Mouse (Mus musculus) cerebellum, adult 18-20 months (tissue): ENCODE results near the gene Scn4a.
A peak's percentile ranks its signal among the peaks of the same experiment; 100 is the strongest.
"Not testable (repeated sequence)": the region's sequence is repeated elsewhere in the genome, so short reads cannot be mapped to it uniquely, and the experiment has no call there.

Experiments
- DNase-seq, 2 experiments: peaks; one replicate each; pipeline ENCODE4 v3.0.0; 2021

Scn4a gene

DNA sequence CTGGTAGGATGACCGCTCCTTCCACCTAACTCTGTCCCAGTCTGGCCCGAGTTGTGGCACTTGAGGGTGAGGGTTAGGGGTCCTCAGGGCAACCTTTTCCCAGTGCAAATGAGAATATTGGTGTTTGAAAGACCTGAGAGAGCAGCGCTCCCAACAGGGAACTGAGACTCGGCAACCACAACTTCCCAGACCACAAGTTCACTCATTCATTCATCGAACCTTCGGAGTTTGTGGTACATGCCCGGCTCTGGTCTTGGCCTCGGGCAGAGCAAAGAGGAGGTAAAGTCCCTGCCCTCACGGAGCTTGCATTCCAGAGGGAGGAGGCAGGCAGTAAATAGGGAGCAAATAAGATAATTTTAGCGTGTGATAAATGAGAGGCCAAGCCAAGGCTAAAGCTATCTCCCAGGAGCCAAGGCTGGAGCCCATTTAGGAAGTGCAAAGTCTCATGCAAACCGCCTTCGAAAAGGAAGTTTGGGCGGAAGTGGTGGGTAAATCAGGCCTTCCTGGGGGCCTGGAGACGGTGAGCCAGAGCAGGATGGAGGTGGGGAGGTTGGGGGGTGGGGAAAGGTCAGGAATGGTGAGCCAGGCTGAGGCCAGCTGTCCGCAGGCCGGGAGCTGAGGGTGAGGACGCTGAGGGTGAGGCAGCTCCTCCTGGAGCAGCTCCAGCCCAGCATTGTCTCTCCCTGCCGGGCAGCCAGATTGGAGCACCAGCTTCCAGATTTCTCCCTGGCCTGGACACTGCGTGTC, 2.5 kb upstream of the Scn4a start:
- DNase-seq = peak; percentile 72 to 80

DNA sequence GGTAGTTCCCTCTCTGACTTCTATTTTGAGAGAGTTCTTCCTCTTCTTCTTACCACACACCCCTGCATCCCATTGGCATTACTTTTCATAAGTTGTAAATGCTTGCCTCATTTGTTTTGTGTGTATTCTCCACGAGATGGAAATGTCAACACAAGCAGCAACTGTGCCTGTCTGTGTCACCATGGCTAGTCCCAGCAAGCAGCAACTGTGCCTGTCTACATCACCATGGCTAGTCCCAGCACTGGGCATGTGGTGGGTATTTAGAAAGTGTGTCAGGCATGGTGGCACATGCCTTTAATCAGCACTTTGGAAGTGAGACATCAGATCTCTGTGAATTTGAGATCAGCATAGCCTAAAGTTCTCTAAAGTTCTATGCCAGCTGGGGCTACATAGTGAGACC, 1.1 kb upstream of the Scn4a start:
- DNase-seq = no peak

DNA sequence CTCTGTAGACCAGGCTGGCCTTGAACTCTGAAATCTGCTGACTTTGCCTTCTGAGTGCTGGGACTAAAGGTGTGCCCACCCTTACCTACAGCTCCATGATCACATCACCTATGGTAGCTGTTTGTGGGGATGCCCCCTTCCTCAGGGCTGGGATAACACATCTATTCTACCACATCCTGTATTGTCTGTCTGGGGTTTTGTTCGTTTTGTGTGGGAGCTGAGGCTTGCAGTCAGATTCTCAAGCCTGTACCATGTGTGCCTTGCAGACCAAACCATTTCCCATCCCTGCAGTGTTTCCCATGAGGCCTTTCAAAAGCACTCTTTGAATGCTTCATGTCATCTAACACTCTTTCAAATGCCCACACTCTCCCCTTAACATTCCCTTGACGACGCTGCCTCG, 1.1 kb downstream of the Scn4a start:
- no peak for DNase-seq

DNA sequence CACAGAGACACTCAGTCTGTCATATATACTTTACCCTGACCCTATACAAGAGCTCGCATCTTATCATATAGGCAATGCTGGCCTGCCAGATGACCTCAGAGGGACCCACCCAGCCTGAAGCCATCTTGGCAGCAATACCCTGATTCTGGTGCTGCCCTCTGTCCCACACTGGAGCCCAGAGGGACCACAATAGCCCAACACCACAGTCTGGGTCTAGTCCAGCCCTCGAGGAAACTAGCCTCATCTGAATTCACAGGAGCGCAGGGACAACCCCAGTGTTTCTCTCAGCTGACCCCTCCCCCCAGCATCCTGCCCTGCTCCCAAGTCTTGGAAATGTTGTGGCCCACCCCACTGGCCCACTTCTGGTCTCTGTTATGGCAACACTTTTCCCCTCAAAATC, 1.8 kb downstream of the Scn4a start:
- no peak for DNase-seq

DNA sequence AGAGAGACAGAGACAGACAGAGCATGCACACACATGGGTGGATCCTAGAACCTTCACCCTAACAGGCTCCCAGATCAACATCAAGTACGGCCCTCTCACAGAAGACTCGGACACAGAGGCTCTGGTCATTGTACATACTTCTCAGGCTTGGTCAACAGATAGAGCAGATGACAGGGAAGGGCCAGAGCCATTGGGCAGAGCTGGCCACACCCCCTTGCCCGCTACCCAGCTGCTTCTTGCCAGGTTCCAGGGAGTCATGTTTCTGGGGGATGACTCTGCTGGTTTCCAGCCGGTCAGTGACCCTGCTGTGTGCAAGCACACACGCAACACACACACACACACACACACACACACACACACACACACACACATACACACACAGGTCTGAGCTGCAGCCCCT, 2.2 kb downstream of the Scn4a start:
- DNase-seq = no peak

DNA sequence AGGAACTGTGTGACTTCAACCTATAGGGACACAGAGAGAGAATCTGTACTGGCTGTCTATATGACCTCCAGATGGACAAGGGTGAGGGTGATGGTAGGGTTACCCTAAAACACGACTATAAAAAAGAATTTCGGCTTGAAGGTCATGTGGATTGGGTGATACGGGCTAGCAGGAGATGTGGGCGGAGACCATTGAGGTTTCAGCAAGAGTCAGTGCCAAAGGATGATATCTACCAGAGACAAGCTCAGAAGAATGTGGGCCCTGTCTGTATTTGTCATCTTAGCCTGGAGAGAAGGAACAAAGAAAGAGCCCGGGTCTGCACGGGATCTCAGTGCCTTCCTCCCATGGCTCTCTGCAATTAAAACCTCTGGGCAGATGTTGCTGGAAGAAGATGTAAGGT, 3.3 kb downstream of the Scn4a start:
- no peak for DNase-seq

DNA sequence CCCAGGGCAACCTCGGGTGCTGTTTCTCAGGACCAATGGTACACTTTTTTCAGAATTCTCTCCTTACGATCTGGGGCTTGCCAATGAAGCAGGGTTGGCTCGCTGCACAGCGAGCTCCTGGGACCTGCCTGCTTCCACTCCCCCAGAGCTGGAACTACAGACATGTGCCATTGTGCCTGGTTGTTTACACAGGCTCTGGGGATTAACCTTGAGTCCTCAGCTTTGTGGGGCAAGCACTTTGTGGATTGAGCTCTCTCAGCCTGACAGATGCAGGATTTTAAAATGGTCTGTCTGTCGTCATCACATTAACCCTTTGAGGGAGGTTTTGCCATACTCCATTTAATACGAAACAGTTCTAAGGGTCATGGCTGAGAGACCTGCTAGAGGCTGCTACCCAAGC, 8.2 kb downstream of the Scn4a start:
- DNase-seq = no peak

DNA sequence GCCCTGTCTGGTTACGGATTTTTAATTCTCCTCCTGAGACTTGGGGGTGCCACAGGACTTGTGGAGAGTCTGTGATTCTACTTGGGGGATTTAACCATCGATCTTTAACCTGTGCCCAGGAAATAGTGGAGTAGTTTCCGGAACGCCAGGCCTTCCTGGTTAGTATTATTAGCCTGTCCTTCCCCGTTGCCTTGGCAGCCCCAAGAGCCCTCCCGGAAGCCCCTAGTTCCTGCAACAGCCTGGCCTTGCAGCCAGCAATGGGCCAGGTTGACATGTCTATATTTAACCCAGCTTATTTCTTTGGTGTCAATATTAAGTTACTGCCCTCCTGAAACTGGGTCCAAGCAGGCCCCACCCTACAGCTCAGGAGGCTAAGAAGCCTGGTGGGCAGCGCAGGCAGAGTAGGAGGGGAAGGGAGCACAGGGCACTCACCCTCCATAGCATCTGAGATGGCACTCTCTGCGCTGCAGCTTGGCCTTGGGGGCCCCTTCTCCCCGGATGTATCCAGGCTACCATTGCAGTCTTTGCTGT, 12.0 kb downstream of the Scn4a start:
- no peak for DNase-seq

DNA sequence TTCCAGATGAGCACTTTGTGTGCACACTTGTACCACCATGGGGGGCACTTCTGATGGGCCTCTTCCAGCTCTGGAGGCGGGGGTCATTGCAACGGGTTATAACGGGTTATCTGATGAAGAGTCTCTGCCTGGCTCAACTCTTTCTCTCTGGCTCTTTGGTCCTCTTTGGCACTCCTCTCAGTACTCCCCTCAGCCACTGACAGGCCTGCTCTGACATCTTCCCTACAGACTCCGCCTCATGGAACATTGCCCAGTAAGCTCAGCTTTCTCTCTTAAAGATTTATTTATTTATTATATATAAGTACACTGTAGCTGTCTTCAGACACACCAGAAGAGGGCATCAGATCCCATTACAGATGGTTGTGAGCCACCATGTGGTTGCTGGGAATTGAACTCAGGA, 13.8 kb downstream of the Scn4a start:
- DNase-seq = not testable (repeated sequence)

DNA sequence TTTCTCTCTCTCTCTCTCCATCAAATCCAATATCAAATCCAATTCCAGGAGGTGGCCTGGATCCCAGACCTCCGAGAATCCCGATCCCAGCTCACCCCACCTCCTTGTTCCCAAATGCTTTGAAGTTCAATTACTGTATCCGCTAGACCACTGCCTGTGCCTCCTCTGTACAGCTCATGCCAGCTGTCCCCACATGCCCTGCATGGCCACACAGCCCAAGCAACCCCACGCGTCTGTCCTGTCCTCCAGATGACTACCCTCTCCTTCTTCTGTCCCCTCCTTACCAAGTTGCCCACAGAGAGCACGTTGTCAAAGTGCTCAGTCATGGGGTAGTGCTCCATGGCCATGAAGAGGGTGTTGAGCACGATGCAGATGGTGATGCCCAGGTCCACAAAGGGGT, 14.2 kb downstream of the Scn4a start:
- DNase-seq = no peak

DNA sequence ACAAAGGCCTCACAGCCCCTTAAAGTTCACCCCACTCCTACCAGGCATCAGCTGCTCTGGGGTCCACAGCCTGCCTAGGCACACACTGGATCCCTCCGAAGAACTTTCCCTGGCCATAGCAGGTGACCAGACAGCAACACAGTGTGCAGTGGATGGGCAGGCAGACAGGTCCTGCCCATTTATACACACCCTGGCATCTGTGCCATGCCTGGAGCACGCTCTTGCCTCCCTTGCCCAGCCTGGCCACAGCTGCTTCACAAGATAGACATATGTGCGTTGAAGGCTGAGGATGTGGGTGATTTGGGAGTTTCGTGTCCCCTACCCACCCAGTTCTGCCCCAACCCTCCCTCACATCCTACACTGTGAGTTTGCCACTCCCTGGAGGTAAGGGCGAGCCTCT, 15.1 kb downstream of the Scn4a start:
- no peak for DNase-seq

DNA sequence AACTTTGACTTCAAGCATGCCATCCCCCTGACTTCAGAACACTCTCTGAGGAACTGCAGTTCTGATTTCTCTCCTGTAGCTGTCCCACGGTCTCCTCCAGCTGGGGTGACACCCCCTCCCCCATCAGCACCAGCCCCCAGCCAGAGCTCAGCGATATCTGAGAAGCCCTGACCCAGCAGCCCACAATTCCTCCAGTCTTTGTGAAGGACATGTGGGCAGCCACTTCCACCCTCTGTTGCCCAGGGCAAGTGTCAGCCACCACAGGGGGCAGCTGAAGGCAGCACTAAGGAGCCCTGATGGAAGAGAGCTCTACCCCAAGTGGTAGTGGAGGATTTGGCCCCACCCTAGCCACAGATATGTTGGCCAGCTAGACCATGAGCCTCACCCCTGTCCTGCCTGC, 19.0 kb downstream of the Scn4a start:
- no peak for DNase-seq

DNA sequence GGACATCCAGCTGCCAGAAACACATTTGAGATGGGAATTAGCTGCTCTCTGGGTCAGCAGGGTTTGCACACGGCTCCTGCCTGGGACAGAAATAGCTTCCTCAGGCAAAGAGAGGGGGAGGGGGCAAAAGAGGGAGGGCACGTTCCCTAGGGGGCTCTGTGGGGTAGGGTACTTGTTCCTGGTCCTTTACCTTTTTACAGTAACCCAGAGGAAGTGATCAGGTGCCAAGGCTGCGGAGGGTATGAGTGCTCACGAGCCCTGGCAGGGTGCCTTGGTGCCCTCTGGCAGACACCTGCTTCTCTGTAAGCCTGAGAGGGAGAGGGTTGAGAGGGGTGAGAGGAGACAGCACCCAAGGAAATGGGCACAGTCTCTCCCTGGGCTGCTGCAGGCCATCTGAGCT, 20.6 kb downstream of the Scn4a start:
- DNase-seq = peak; percentile 15 to 28

DNA sequence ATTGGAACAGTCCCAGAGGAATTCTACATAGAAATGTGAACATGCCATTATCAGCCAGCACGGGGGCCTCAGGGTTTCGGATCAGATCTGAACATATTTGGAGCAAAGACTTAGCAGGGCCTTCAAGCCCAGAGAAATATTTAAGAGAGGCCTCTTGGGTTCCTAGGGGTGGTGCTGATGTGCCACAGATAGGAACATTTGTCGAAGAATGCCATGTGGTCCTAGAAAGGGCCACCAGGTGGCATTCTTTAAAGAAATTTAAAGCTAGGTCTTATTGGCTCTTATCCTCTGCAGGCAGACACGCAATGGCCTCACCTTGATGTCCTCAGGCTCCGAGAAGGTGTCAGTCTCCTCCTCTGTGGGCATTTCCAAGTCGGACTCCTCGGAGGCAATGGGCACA, 23.4 kb downstream of the Scn4a start:
- DNase-seq = peak; percentile 31

DNA sequence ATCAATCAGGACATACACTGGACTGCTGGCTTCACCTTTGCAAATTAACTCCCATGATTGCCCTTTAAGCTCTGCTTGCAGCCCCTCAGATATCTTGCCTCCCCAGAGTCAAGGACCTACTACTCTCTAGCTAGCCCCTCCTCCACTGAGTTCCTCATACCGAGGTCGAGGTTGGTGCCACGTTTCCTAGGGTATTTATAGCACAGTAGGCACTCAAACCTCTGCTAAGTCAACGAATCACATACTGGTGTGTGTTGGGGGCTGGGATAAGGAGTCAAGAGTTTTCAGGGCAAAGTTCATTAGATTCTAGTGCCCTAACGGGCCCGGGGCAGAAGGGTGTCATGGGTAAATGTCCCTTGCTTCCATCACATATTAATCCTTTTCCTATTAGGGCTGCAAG, 24.0 kb downstream of the Scn4a start:
- no peak for DNase-seq

DNA sequence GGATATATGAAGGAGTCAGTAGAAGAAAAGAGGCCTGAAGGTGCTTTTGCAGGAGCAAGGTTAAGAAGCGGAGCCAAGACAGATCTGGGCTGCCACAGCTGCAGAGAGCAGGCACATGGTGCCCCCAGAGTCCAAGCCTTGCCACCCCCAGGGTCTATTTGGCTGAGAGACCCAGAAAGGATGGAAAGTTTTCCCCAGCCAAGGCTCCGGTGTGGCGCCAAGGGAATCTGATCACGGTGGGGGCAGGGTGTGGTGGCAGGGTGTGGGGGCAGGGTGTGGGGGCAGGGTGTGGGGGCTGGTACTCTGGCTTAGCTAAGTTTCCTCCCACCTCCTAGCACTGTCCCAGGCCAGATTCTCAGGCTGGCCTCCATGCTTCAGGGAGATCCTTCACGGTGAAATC, 24.6 kb downstream of the Scn4a start:
- DNase-seq = no peak

DNA sequence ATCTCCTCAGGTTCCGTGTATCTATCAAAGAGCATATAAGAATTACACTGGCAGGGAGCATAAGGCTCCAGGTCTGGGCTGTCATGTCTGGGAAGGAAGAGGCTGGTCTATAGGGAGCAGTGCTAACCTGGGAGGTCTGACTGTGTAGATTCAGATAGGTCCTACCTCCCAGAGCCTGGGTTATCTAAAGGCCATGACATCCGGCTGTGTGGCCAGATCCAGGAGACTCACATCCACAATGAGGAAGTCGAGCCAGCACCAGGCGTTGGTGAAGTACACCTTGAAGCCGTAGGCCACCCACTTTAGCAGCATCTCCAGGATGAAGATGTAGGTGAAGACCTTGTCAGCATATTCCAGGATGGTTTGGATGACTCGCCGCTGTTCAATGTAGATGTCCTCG, 26.6 kb downstream of the Scn4a start:
- DNase-seq = no peak

DNA sequence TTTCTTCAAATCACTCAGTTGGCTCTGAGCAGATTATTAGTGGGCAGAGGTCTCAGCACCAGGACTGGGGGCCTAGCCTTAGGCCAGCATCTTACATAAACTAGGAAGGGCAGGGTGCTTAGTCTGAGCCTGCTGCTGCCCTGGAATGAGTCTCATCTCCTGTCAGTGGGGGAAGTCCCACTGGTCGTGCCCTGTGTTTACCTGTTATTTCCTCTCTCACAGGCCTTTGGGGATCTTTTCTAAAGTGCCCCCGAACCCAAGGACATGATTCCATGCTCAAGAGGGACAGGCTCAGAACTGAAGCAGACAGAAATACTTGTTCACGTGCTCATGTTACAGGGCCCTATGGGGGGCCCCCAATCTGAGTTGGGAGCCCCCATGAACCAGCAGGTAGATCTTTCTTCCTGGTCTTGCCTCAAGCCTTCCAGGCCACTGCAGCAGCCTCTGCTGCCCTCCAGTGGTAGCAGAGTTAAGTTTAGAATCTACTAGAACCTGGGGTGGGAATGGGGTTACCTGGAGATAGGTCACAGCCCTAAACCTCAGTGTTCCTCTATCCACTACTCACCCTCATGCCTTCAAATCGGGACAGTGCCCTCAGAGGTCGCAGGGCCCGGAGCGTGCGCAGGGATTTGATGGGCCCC, 27.4 kb downstream of the Scn4a start:
- DNase-seq = peak; percentile 74 to 80

DNA sequence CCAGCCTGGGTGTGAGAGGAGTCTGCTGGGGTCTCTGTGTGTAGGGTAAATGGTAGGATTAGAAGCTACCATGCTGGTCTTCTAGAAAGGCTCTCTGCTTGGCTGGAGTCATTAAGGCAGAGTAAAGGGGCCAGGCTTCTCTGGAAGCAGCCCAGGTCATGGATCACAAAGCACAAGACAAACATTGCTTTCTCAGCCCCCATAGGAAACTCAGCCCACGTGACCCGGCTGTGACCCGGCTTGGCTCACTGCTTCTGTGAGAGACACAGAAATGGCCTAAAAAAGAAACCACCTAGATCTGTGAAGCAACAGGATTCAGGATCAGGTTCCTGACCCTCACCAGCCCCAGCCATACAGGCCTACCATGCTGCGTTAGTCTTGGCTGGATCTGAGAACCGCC, 28.2 kb downstream of the Scn4a start:
- DNase-seq = no peak

DNA sequence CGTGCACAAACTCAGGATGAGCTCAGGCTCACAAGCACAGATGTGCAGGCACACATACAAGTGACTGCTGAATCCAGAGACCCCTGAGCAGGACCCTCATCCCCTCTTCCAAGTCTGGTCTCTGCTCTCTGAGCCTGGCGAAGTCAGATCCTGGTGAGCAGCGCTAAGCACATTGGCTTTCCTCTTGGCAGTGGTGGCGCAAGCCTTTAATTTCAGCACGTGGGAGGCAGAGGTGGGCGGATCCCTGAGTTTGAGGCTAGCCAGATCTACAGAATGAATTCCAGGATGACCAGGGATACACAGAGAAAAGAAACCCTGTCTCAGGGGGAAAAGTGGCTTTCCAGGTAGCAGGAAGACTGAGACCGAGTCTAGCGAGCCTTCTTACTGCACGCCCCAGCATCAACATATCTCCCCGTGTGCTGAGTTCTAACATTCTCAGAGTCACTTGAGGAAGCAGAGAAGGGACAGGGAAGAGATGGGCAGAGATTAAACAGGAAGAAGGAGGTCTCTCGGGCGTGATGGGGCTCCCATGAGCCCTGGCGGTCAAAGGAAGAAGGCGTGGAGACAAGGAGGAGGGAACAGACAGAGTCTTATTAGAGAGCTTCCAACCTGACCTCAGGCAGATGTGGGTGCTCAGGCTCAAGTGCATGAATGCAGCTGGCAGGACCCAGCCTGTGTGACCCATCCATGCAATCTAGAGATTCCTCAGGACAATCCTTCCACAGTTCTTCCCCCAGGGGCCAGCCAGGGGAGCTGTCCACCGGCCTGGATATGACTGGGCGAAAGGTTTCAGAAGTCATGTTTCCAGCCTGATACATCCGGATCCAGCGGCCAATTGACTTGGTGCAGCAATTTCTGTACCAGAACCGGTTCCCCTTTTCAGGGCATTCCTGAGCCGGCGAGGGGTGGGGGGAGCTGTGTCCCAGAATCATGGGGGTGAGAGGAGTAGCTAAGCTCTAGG, 34.4 kb downstream of the Scn4a start:
- no peak for DNase-seq

DNA sequence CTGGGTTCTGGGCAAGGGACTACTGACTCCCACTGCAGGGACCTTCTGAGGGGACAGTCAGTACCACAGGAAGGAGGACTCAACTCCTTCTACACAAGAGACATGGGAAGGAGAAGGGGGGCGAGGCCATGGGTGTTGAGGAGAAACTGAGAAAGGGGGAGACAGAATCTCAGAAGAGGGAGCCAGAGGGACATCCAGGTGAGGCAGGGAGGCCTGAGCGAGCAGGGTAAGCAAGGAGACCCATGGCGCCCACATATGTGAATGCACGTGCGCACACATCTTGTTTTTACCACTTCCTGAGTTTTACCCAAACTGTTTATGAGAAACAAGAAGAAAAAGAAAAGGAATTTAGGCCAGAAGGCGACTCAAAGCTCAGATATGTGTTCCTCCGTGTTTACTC, 35.3 kb downstream of the Scn4a start:
- DNase-seq = no peak

DNA sequence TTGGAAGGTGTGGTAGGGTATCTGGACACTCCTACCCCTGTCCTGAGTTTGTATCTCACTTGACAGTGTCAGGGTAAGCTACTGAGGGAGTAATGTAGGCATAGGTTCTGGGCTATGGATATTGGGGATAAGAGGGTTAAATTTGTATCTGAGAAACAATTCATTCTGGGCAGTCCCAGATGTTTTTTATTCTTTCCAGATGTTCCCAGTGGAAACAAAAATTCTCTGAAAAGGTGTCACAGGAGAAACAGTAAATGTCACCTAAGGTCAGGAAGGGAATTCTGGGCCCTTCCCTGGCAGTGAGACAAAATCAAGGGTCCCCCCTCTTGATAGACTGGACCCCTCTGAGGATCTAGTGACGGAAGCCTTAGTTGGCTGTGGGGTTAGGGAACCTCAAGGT, 36.7 kb downstream of the Scn4a start:
- DNase-seq = no peak

DNA sequence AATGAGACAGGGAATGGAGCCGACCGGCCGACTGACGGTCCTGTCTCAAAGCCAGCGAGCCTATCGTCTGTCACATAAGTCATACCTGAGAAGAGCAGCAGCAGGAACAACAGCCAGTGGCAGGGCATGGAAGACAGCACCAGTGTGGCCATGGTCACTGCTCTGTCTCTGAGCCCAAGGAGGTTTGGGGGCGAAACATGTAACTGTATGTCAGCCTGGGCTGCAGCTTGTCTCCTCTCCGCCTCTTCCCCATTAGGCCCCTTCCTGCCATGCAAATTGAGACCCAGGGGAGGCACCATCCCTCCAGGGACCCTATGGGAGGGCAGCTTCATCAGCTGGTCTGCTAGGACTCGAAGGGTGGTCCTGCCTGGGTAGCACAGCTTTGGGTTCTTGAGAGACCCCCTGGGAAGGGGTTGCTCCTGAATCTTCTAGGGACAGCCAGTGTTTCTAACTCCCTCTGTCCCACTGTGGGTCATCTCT, 38.7 kb downstream of the Scn4a start, which contains the start of gene Cd79b:
Gene Cd79b (minus strand): TSS at position 430 of the 480 bp plus-strand sequence.
- no peak for DNase-seq
